Mouse (Mus musculus): Measurements from ENCODE around the gene Myo1e.

Gene Myo1e

GRCm38 (mm10) chr9:70207151-70207831, at the start of gene Myo1e:
TSS of gene Myo1e (plus strand) at chr9:70207350.
- DNase-seq = peak; percentile 45

- DNase-seq = no peak
Observed at GRCm38 (mm10) chr9:70160071-70160470, 47.1 kb upstream of the Myo1e start.

GRCm38 (mm10) chr9:70168973-70169372, 38.2 kb upstream of the Myo1e start:
- no peak for DNase-seq

- DNase-seq = no peak
Observed at GRCm38 (mm10) chr9:70174291-70174848, 32.8 kb upstream of the Myo1e start.

- DNase-seq = no peak
Observed at GRCm38 (mm10) chr9:70174896-70175295, 32.3 kb upstream of the Myo1e start.

- DNase-seq = no peak
Observed at GRCm38 (mm10) chr9:70176291-70176690, 30.9 kb upstream of the Myo1e start.

- DNase-seq = no peak
Observed at GRCm38 (mm10) chr9:70181719-70182118, 25.4 kb upstream of the Myo1e start.

- no peak for DNase-seq
Observed at GRCm38 (mm10) chr9:70182639-70183038, 24.5 kb upstream of the Myo1e start.

GRCm38 (mm10) chr9:70192336-70192735, 14.8 kb upstream of the Myo1e start:
- no peak for DNase-seq

- no peak for DNase-seq
Observed at GRCm38 (mm10) chr9:70194622-70195021, 12.5 kb upstream of the Myo1e start.

- DNase-seq = no peak
Observed at GRCm38 (mm10) chr9:70196956-70197659, 10.0 kb upstream of the Myo1e start.

GRCm38 (mm10) chr9:70197992-70198391, 9.2 kb upstream of the Myo1e start:
- DNase-seq = no peak

- no peak for DNase-seq
Observed at GRCm38 (mm10) chr9:70202753-70203152, 4.4 kb upstream of the Myo1e start.

GRCm38 (mm10) chr9:70203267-70204076, 3.7 kb upstream of the Myo1e start:
- DNase-seq = no peak

GRCm38 (mm10) chr9:70207981-70208521, 901 bp downstream of the Myo1e start:
- no peak for DNase-seq

- DNase-seq = no peak
Observed at GRCm38 (mm10) chr9:70208751-70209150, 1.6 kb downstream of the Myo1e start.

GRCm38 (mm10) chr9:70209296-70210049, 2.3 kb downstream of the Myo1e start:
- peak; percentile 7 for DNase-seq

- DNase-seq = no peak
Observed at GRCm38 (mm10) chr9:70211638-70212037, 4.5 kb downstream of the Myo1e start.

GRCm38 (mm10) chr9:70216517-70216916, 9.4 kb downstream of the Myo1e start:
- DNase-seq = no peak

- no peak for DNase-seq
Observed at GRCm38 (mm10) chr9:70219295-70219931, 12.3 kb downstream of the Myo1e start.

- no peak for DNase-seq
Observed at GRCm38 (mm10) chr9:70220461-70221170, 13.5 kb downstream of the Myo1e start.
